Mouse (Mus musculus): ENCODE measurements at regions not wholly inside any gene's neighbourhood (a gene's known extent, or its start where the extent isn't known, plus 50 kb on each side); places are given as distances from the start of the nearest gene placed in this dataset.
"Not testable (repeated sequence)": the region's sequence is repeated elsewhere in the genome, so short reads cannot be mapped to it uniquely, and the experiment has no call there.

- peak; percentile 12 for DNase-seq (ENCODE audit: low spot score)
Measured at GRCm38 (mm10) chr7:88680849-88681248, 250.8 kb downstream of the Rab38 start.

DNA sequence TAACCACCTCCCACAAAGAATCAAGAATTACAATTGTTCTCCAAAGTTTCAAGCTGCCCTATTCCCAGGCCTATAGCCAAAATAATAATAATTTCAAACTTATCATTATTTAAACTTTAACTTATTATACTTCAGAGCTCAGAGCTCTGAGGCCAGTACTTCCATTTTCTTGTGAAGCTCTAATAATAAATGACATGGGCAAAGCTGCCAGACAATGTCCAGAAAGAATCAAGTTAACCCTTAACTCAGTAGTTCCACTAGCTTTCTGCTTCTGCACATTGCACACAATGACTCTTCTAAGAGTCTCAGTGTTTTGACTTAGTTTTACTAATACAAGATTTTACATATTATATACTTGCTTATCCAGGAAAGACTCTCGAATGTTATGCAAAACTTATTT lies 291.0 kb downstream of the Rab38 start:
- not testable (repeated sequence) for DNase-seq (ENCODE audit: low spot score)

- DNase-seq (ENCODE audit: low spot score): no peak
Measured at GRCm38 (mm10) chr7:88734506-88734905, 304.4 kb downstream of the Rab38 start.

GRCm38 (mm10) chr7:88735768-88736167 lies 305.7 kb downstream of the Rab38 start:
- no peak for DNase-seq (ENCODE audit: low spot score)

- no peak for DNase-seq (ENCODE audit: low spot score)
Measured at GRCm38 (mm10) chr7:88777371-88777770, 347.3 kb downstream of the Rab38 start.

- DNase-seq (ENCODE audit: low spot score): no peak
Measured at GRCm38 (mm10) chr7:88782906-88783305, 352.8 kb downstream of the Rab38 start.

GRCm38 (mm10) chr7:88808175-88808574 lies 378.1 kb downstream of the Rab38 start:
- no peak for DNase-seq (ENCODE audit: low spot score)

GRCm38 (mm10) chr7:88810170-88810569 lies 380.1 kb downstream of the Rab38 start:
- no peak for DNase-seq (ENCODE audit: low spot score)

DNA sequence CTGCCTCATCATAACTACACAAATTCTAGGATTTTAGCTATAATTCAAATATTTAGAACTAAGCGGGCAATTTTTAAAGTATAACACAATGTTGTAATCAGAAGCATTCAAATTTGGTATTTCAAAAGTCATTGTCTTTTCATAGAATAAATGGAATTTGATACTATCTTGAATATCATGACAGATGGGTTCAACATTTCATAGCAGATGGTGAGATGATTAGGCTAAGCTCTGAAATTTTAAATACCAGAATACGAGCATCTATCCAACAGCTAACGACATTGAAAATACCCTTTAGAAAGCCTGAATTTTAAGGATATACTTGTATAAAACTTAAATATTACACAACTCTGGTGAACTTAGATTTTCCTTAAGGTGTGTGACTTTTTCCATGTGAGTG lies 390.1 kb downstream of the Rab38 start:
- DNase-seq (ENCODE audit: low spot score): no peak

DNA sequence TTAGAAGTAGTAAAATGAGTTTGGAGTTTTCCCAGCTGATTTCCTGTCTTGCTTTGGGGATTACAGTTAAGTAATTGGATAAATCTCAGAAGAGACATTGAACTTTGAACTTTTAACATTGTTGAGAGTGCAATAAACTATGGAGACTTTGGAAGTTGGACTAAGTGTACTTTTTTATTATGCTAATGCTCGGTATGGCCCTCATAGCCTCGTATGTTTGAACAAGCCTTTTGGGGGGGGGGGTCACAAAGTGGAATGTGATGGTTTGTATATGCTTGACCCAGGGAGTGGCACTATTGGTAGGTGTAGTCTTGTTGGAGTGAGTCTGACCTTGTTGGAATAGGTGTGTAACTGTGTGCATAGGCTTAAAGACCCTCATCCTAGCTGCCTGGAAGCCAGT lies 396.4 kb downstream of the Rab38 start:
- DNase-seq (ENCODE audit: low spot score): no peak

GRCm38 (mm10) chr7:88847946-88848524 lies 418.0 kb downstream of the Rab38 start:
- no peak for DNase-seq (ENCODE audit: low spot score)

Measured in embryo, embryonic 10.5 days (tissue).